Comparison of ENCODE assay signal across 15 mouse cellular contexts in genomic region chr1:167381050-167382015, GRCm38 (mm10). TPM values are rescaled to one million over a fixed set of nuclear protein-coding genes. Genes with fewer than 3 reads are reported as not detected.
DNase-seq lines count a peak whose midpoint lies in the region; ATAC-seq and TF ChIP-seq lines count a peak whose summit lies in the region.
"Had no signal": no experiment of that assay in that cellular context is flagged by ENCODE, and none has a peak within 500 bp of the region (broad histone marks: within the 10 kb centered on the region; RNA-seq: fewer than 3 reads in every experiment).

No protein-coding gene starts in this region.

- no peak for TF ChIP-seq CTCF in forebrain, postnatal 0 days (IDR thresholded peaks at IDR 0.05; ENCODE audit: low read depth)
- TF ChIP-seq CTCF in layer of hippocampus, adult 2 months (conservative IDR thresholded peaks at IDR 0.05), result no peak
- no peak for TF ChIP-seq CTCF in brain, embryonic 14.5 days (IDR thresholded peaks at IDR 0.05; ENCODE audit: borderline replicate concordance, extremely low read depth, insufficient read depth, insufficient read length)

- no peaks in the 10 kb centered on the region for H3K27me3 ChIP-seq in forebrain, postnatal 0 days (ENCODE audit: insufficient read depth, low read length)
- H3K27me3 ChIP-seq in forebrain, embryonic 13.5 days, result no peaks in the 10 kb centered on the region
- H3K27me3 ChIP-seq in liver, embryonic 15.5 days, result no peaks in the 10 kb centered on the region
- H3K27me3 ChIP-seq: embryonic facial prominence, embryonic 13.5 days; limb, embryonic 15.5 days had no signal

- H3K36me3 ChIP-seq in forebrain, postnatal 0 days (ENCODE audit: insufficient read depth), result peaks cover 3% of the 10 kb centered on the region; the same call in 1 of the 2 replicates
- H3K36me3 ChIP-seq in forebrain, embryonic 13.5 days (ENCODE audit: poor library complexity, severe bottlenecking), result peaks cover 3% of the 10 kb centered on the region; the same call in 1 of the 2 replicates
- peaks cover 55% of the 10 kb centered on the region for H3K36me3 ChIP-seq in liver, embryonic 15.5 days (replicated peaks)

- no peak overlapping the region for H3K4me2 ChIP-seq in forebrain, postnatal 0 days (ENCODE audit: low read depth)
- H3K4me2 ChIP-seq in forebrain, embryonic 13.5 days, result no peak overlapping the region
- H3K4me2 ChIP-seq in liver, embryonic 15.5 days, result peak overlapping the region; percentile 66
- H3K4me2 ChIP-seq: embryonic facial prominence, embryonic 13.5 days; limb, embryonic 15.5 days had no signal

- H3K27ac ChIP-seq in forebrain, postnatal 0 days (ENCODE audit: low read depth, low read length), result no peak overlapping the region
- no peak overlapping the region for H3K27ac ChIP-seq in forebrain, embryonic 13.5 days
- 0 out of 2 replicates have a peak overlapping the region, but pooled peaks have one; percentile 32 for H3K27ac ChIP-seq in layer of hippocampus, adult 2 months
- peak overlapping the region; percentile 97 for H3K27ac ChIP-seq in liver, embryonic 15.5 days (replicated peaks)
- H3K27ac ChIP-seq: embryonic facial prominence, embryonic 13.5 days; limb, embryonic 15.5 days; midbrain, embryonic 10.5 days had no signal

- no peak overlapping the region for H3K4me3 ChIP-seq in forebrain, postnatal 0 days (ENCODE audit: low read depth, low read length)
- no peak overlapping the region for H3K4me3 ChIP-seq in forebrain, embryonic 13.5 days
- H3K4me3 ChIP-seq in layer of hippocampus, adult 2 months, result no peak overlapping the region
- no peak overlapping the region for H3K4me3 ChIP-seq in liver, embryonic 15.5 days (replicated peaks)
- H3K4me3 ChIP-seq: embryonic facial prominence, embryonic 13.5 days; limb, embryonic 15.5 days; midbrain, embryonic 10.5 days had no signal

- peak; percentile 51 for DNase-seq in forebrain, postnatal 0 days
- DNase-seq in layer of hippocampus, adult 2 months (ENCODE audit: low spot score in 2 of 2), result no peak
- no peak for DNase-seq in layer of hippocampus, postnatal 36 days
- peak; percentile 32 for DNase-seq in brain, embryonic 14.5 days (ENCODE audit: low read depth)
- DNase-seq in spleen, postnatal 10 days (ENCODE audit: low spot score in 2 of 2), result no peak
- DNase-seq in testis, postnatal 10 days (ENCODE audit: low spot score), result no peak
- DNase-seq: adrenal gland, postnatal 14 days; B cell, adult 2 months; heart, postnatal 36 days; right cerebral cortex, postnatal 25 days had no signal

- ATAC-seq in forebrain, postnatal 0 days, result peak; percentile 74
- no peak; the same call in 1 of the 2 replicates for ATAC-seq in forebrain, embryonic 13.5 days
- no peak for ATAC-seq in liver, embryonic 15.5 days (ENCODE audit: insufficient read depth)

- 77% methylated on average over 8 of the region's 8 CpGs for WGBS in forebrain, postnatal 0 days
- WGBS in forebrain, embryonic 13.5 days, result 90% methylated on average over 8 of the region's 8 CpGs
- 78% methylated on average over 8 of the region's 8 CpGs for WGBS in liver, embryonic 15.5 days (ENCODE audit: insufficient replicate concordance)

- no peaks in the 10 kb centered on the region for H3K9me3 ChIP-seq in forebrain, postnatal 0 days (ENCODE audit: low read length)
- no peaks in the 10 kb centered on the region for H3K9me3 ChIP-seq in forebrain, embryonic 13.5 days (replicated peaks)
- no peaks in the 10 kb centered on the region for H3K9me3 ChIP-seq in liver, embryonic 15.5 days (replicated peaks)
- H3K9me3 ChIP-seq: embryonic facial prominence, embryonic 13.5 days; limb, embryonic 15.5 days; midbrain, embryonic 10.5 days had no signal

- TF ChIP-seq POLR2A in brain, embryonic 14.5 days (IDR thresholded peaks at IDR 0.05; ENCODE audit: borderline replicate concordance, extremely low read depth, insufficient read depth, insufficient read length, poor library complexity, severe bottlenecking), result no peak

- H3K9ac ChIP-seq in forebrain, postnatal 0 days, result no peak overlapping the region
- no peak overlapping the region for H3K9ac ChIP-seq in forebrain, embryonic 13.5 days
- no peak overlapping the region for H3K9ac ChIP-seq in liver, embryonic 15.5 days
- H3K9ac ChIP-seq: embryonic facial prominence, embryonic 13.5 days; limb, embryonic 15.5 days had no signal

- H3K4me1 ChIP-seq in forebrain, postnatal 0 days (ENCODE audit: insufficient read depth), result no peaks in the 10 kb centered on the region
- peaks cover 15% of the 10 kb centered on the region for H3K4me1 ChIP-seq in forebrain, embryonic 13.5 days
- peaks cover 96% of the 10 kb centered on the region for H3K4me1 ChIP-seq in liver, embryonic 15.5 days (replicated peaks)
- H3K4me1 ChIP-seq: limb, embryonic 15.5 days had no signal

RNA-seq across cellular contexts. Expression of gene Mgst3, which starts 12.3 kb away (rescaled TPM):
- total RNA-seq in forebrain, postnatal 0 days (2014; rRNA removed), result 192 and 268 TPM in 2 replicates
- 243 and 282 TPM in 2 replicates for polyA plus RNA-seq in forebrain, postnatal 0 days (2015; fragmentation: Nextera tagmentation; extraction: Ambion mirVana)
- 59.2 and 59.3 TPM in 2 replicates for polyA plus RNA-seq in forebrain, embryonic 13.5 days (2015; fragmentation: Nextera tagmentation; extraction: Ambion mirVana)
- 10 to 100 TPM; 64.2 to 68.7 TPM for total RNA-seq in layer of hippocampus, adult 2 months (2021)
- total RNA-seq in layer of hippocampus, postnatal 36 days (2021), result 10 to 100 TPM; 68.7 to 70.9 TPM
- polyA plus RNA-seq in brain, embryonic 14.5 days (2012; rRNA removed), result 113 and 140 TPM in 2 replicates
- polyA plus RNA-seq in liver, embryonic 15.5 days (2015; fragmentation: Nextera tagmentation; extraction: Ambion mirVana), result 392 and 404 TPM in 2 replicates

RNA-seq across cellular contexts. Expression of gene Aldh9a1, which starts 31.5 kb away (rescaled TPM):
- 13.2 and 18.7 TPM in 2 replicates for total RNA-seq in forebrain, postnatal 0 days (2014; rRNA removed)
- polyA plus RNA-seq in forebrain, postnatal 0 days (2015; fragmentation: Nextera tagmentation; extraction: Ambion mirVana), result 26.3 and 36.7 TPM in 2 replicates
- 23.2 and 24.8 TPM in 2 replicates for polyA plus RNA-seq in forebrain, embryonic 13.5 days (2015; fragmentation: Nextera tagmentation; extraction: Ambion mirVana)
- total RNA-seq in layer of hippocampus, adult 2 months (2021), result 10 to 100 TPM; 22.5 to 25.8 TPM
- total RNA-seq in layer of hippocampus, postnatal 36 days (2021), result 10 to 100 TPM; 20.1 to 24.5 TPM
- 22.8 and 28.5 TPM in 2 replicates for polyA plus RNA-seq in brain, embryonic 14.5 days (2012; rRNA removed)
- polyA plus RNA-seq in liver, embryonic 15.5 days (2015; fragmentation: Nextera tagmentation; extraction: Ambion mirVana), result 72.7 and 75.1 TPM in 2 replicates

Comparison
In these comparisons a context has a peak if more than half of its experiments do, and no peak if none do; other contexts are left out.
1. DNase-seq: peak in forebrain, postnatal 0 days (single experiment) and brain, embryonic 14.5 days (single experiment); none in layer of hippocampus, adult 2 months (0 of 2), layer of hippocampus, postnatal 36 days (0 of 2), spleen, postnatal 10 days (0 of 2) and testis, postnatal 10 days (single experiment).
2. H3K27ac ChIP-seq: peak in layer of hippocampus, adult 2 months (single experiment) and liver, embryonic 15.5 days (single experiment); none in forebrain, postnatal 0 days (single experiment) and forebrain, embryonic 13.5 days (single experiment).